Mouse (Mus musculus): ENCODE measurements around the gene Cdk18.

Gene Cdk18

GRCm38 (mm10) chr1:132112426-132112825, 27.1 kb downstream of the Cdk18 start:
- DNase-seq (ENCODE audit: low spot score) = no peak

- no peak for DNase-seq (ENCODE audit: low spot score)
These were observed 28.1 kb downstream of the Cdk18 start for GRCm38 (mm10) chr1:132111411-132111810.

GRCm38 (mm10) chr1:132109368-132109767, 30.1 kb downstream of the Cdk18 start:
- no peak for DNase-seq (ENCODE audit: low spot score)

GRCm38 (mm10) chr1:132104353-132104752, 35.1 kb downstream of the Cdk18 start:
- no peak for DNase-seq (ENCODE audit: low spot score)

- DNase-seq (ENCODE audit: low spot score) = no peak
These were observed 37.4 kb downstream of the Cdk18 start for GRCm38 (mm10) chr1:132101953-132102697.

- no peak for DNase-seq (ENCODE audit: low spot score)
These were observed 39.7 kb downstream of the Cdk18 start for GRCm38 (mm10) chr1:132099775-132100174.

GRCm38 (mm10) chr1:132099016-132099415, 40.5 kb downstream of the Cdk18 start:
- no peak for DNase-seq (ENCODE audit: low spot score)

GRCm38 (mm10) chr1:132098076-132098475, 41.4 kb downstream of the Cdk18 start:
- no peak for DNase-seq (ENCODE audit: low spot score)

- no peak for DNase-seq (ENCODE audit: low spot score)
These were observed 44.0 kb downstream of the Cdk18 start for GRCm38 (mm10) chr1:132095356-132096004.

GRCm38 (mm10) chr1:132093269-132093668, 46.2 kb downstream of the Cdk18 start:
- DNase-seq (ENCODE audit: low spot score) = no peak

- no peak for DNase-seq (ENCODE audit: low spot score)
These were observed 49.2 kb downstream of the Cdk18 start for GRCm38 (mm10) chr1:132090266-132090665.

GRCm38 (mm10) chr1:132089767-132090166, 49.7 kb downstream of the Cdk18 start:
- no peak for DNase-seq (ENCODE audit: low spot score)

GRCm38 (mm10) chr1:132088181-132088671, 51.3 kb downstream of the Cdk18 start:
- DNase-seq (ENCODE audit: low spot score) = no peak

GRCm38 (mm10) chr1:132085181-132086049, 54.1 kb downstream of the Cdk18 start:
- DNase-seq (ENCODE audit: low spot score) = no peak

GRCm38 (mm10) chr1:132078413-132078812, 61.1 kb downstream of the Cdk18 start:
- no peak for DNase-seq (ENCODE audit: low spot score)

GRCm38 (mm10) chr1:132075576-132075975, 63.9 kb downstream of the Cdk18 start:
- no peak for DNase-seq (ENCODE audit: low spot score)

- DNase-seq (ENCODE audit: low spot score) = no peak
These were observed 68.8 kb downstream of the Cdk18 start for GRCm38 (mm10) chr1:132070659-132071058.

- no peak for DNase-seq (ENCODE audit: low spot score)
These were observed 70.0 kb downstream of the Cdk18 start for GRCm38 (mm10) chr1:132069436-132069835.

- no peak for DNase-seq (ENCODE audit: low spot score)
These were observed 71.9 kb downstream of the Cdk18 start, which contains the start of gene Mfsd4a for GRCm38 (mm10) chr1:132067261-132068255. TSS of gene Mfsd4a (minus strand) at chr1:132068062.

- no peak for DNase-seq (ENCODE audit: low spot score)
These were observed 73.9 kb downstream of the Cdk18 start for GRCm38 (mm10) chr1:132065475-132066172.
